Mouse (Mus musculus) retina, postnatal 1 day (tissue): ENCODE results near the gene S100a3.

ENCODE experiments used
- DNase-seq: peaks from one replicate; pipeline ENCODE4 v3.0.0-alpha.2; 2012

Gene S100a3

GRCm38 (mm10) chr3:90631984-90632383, 71.6 kb downstream of the S100a3 start:
- DNase-seq: no peak

GRCm38 (mm10) chr3:90638511-90639275, 78.3 kb downstream of the S100a3 start:
- DNase-seq: peak; percentile 25

GRCm38 (mm10) chr3:90639511-90640154, 79.3 kb downstream of the S100a3 start:
- DNase-seq: peak; percentile 59

- DNase-seq: no peak
Observed at GRCm38 (mm10) chr3:90640981-90641380, 80.6 kb downstream of the S100a3 start.

- peak; percentile 47 for DNase-seq
Observed at GRCm38 (mm10) chr3:90644220-90644619, 83.8 kb downstream of the S100a3 start.

- no peak for DNase-seq
Observed at GRCm38 (mm10) chr3:90647291-90647690, 86.9 kb downstream of the S100a3 start.

- DNase-seq: no peak
Observed at GRCm38 (mm10) chr3:90648981-90649380, 88.6 kb downstream of the S100a3 start.

- DNase-seq: no peak
Observed at GRCm38 (mm10) chr3:90649832-90650231, 89.5 kb downstream of the S100a3 start.
